Mouse (Mus musculus) limb, embryonic 14.5 days (tissue): Measurements from ENCODE around the gene Tsg101. TPM values are rescaled to one million over a fixed set of nuclear protein-coding genes. Genes with fewer than 3 reads are reported as not detected.

Source experiments
- ATAC-seq: fragments of 200-750 bp; cut with Nextera tagmentation; 2 replicates; pipeline ENCODE4 v1.8.0; 2017; ENCODE audit warnings: low read depth, moderate number of reproducible peaks, moderate TSS enrichment; ENCODE audit not compliant: low FRiP score
- DNase-seq: peaks from one replicate; pipeline ENCODE4 v3.0.0-alpha.2; 2015; ENCODE audit warnings: low spot score
- H3K27ac ChIP-seq: fragments of 300-500 bp; sonication (generic); replicated peaks from 2 replicates; pipeline ENCODE4 v1.5.1; 2014; ENCODE audit warnings: low read depth, mild to moderate bottlenecking, low read length, moderate library complexity, mixed read lengths
- H3K27me3 ChIP-seq: fragments of 300-500 bp; sonication (generic); 2 replicates; pipeline ENCODE4 v1.6.1; 2014; ENCODE audit warnings: low read length, mixed read lengths; ENCODE audit not compliant: control insufficient read depth, insufficient read depth
- H3K36me3 ChIP-seq: fragments of 300-500 bp; sonication (generic); 2 replicates; pipeline ENCODE4 v1.6.1; 2014; ENCODE audit warnings: mild to moderate bottlenecking, low read length, moderate library complexity, mixed read lengths; ENCODE audit not compliant: control insufficient read depth, insufficient read depth
- H3K4me1 ChIP-seq: fragments of 300-500 bp; sonication (generic); 2 replicates; pipeline ENCODE4 v1.6.1; 2014; ENCODE audit warnings: antibody characterized with exemption, low read length, mixed read lengths; ENCODE audit not compliant: control insufficient read depth, insufficient read depth
- H3K4me2 ChIP-seq: fragments of 300-500 bp; sonication (generic); replicated peaks from 2 replicates; pipeline ENCODE4 v1.6.1; 2014; ENCODE audit warnings: low read depth, mild to moderate bottlenecking, low read length, moderate library complexity; ENCODE audit not compliant: severe bottlenecking
- H3K4me3 ChIP-seq: fragments of 300-500 bp; sonication (generic); replicated peaks from 2 replicates; pipeline ENCODE4 v1.5.1; 2014; ENCODE audit warnings: low read length
- H3K9ac ChIP-seq: fragments of 300-500 bp; sonication (generic); 2 replicates; pipeline ENCODE4 v1.6.1; 2014; ENCODE audit warnings: mild to moderate bottlenecking, low read depth, low read length, moderate library complexity; ENCODE audit not compliant: severe bottlenecking
- H3K9me3 ChIP-seq: fragments of 300-500 bp; sonication (generic); 2 replicates; pipeline ENCODE4 v1.6.1; 2016; ENCODE audit warnings: low read length; ENCODE audit not compliant: control insufficient read depth
- POLR2A ChIP-seq: fragments of 200-500 bp; IDR thresholded peaks from 2 replicates; pipeline ENCODE4 v1.8.0; 2012; ENCODE audit warnings: inconsistent platforms, mild to moderate bottlenecking, moderate library complexity, borderline replicate concordance; ENCODE audit not compliant: insufficient read depth, insufficient read length; ENCODE audit errors: extremely low read depth
- whole genome bisulfite sequencing: fragments of 180-500 bp; shearing (Covaris S2); extraction: QIAGEN DNeasy Blood & Tissue Kit; methylation state at CpG from one replicate; pipeline ENCODE4 v1.1.7; 2014; 5-methylcytosine and 5-hydroxymethylcytosine counted together
- polyA plus RNA-seq, 2 experiments: library from polyadenylated mRNA; depleted of rRNA in 1 of 2; stranded (reverse) in 1 of 2; unstranded in 1 of 2; fragments of >200 nt; fragmentation: Nextera tagmentation in 1 of 2; extraction: Ambion mirVana in 1 of 2; gene quantifications; 2 replicates each; pipeline versions ENCODE4 v1.2.1 to v1.2.3; 2012 to 2014

Gene Tsg101
- polyA plus RNA-seq, 2 experiments = 86.2 to 189 TPM

GRCm38 (mm10) chr7:46846486-46847244 is 73.1 kb downstream of the Tsg101 start:
- H3K4me2 ChIP-seq = peak overlapping the region; percentile 82
- TF ChIP-seq POLR2A = no peak
- DNase-seq = peak; percentile 78
- peaks cover 11% of the 10 kb centered on the region for H3K4me1 ChIP-seq
- peaks cover 42% of the 10 kb centered on the region for H3K36me3 ChIP-seq
- H3K4me3 ChIP-seq = peak overlapping the region; percentile 96
- H3K27ac ChIP-seq = peak overlapping the region; percentile 95
- H3K27me3 ChIP-seq = no peaks in the 10 kb centered on the region
- H3K9ac ChIP-seq = peak overlapping the region; percentile 96
- H3K9me3 ChIP-seq = no peaks in the 10 kb centered on the region
- WGBS = 2% methylated on average over 28 of the region's 28 CpGs
- peak; percentile 45; the same call in 1 of the 2 replicates for ATAC-seq

- Histone ChIP-seq H3K9ac (peak overlapping the region; percentile 96), H3K27ac (peak overlapping the region; percentile 95), H3K9me3 (no peaks in the 10 kb centered on the region), H3K36me3 (peaks cover 36% of the 10 kb centered on the region), H3K27me3 (no peaks in the 10 kb centered on the region), H3K4me3 (peak overlapping the region; percentile 96), H3K4me1 (peaks cover 11% of the 10 kb centered on the region), H3K4me2 (peak overlapping the region; percentile 82)
- under 1% methylated on average over 36 of the region's 36 CpGs for WGBS
- DNase-seq (peak; percentile 41), ATAC-seq (peak; percentile 43; the same call in 1 of the 2 replicates)
- no peak for TF ChIP-seq POLR2A
Observed at GRCm38 (mm10) chr7:46845978-46846485, 73.7 kb downstream of the Tsg101 start.

GRCm38 (mm10) chr7:46845211-46845977 is 74.4 kb downstream of the Tsg101 start:
- H3K4me3 ChIP-seq = peak overlapping the region; percentile 96
- H3K27ac ChIP-seq = peak overlapping the region; percentile 95
- H3K36me3 ChIP-seq = peaks cover 30% of the 10 kb centered on the region
- ATAC-seq (peak; percentile 96), DNase-seq (peak; percentile 93)
- no peaks in the 10 kb centered on the region for H3K9me3 ChIP-seq
- peak; percentile 97 for TF ChIP-seq POLR2A
- under 1% methylated on average over 50 of the region's 51 CpGs for WGBS
- H3K4me2 ChIP-seq = peak overlapping the region; percentile 82
- no peaks in the 10 kb centered on the region for H3K27me3 ChIP-seq
- H3K9ac ChIP-seq = peak overlapping the region; percentile 96
- H3K4me1 ChIP-seq = peaks cover 11% of the 10 kb centered on the region

GRCm38 (mm10) chr7:46843576-46843975 is 76.2 kb downstream of the Tsg101 start:
- Histone ChIP-seq H3K4me1 (peaks cover 25% of the 10 kb centered on the region), H3K4me2 (no peak overlapping the region), H3K36me3 (peaks cover 12% of the 10 kb centered on the region), H3K9ac (no peak overlapping the region), H3K9me3 (no peaks in the 10 kb centered on the region), H3K27me3 (no peaks in the 10 kb centered on the region), H3K27ac (no peak overlapping the region), H3K4me3 (no peak overlapping the region)
- 93% methylated on average over 4 of the region's 4 CpGs for WGBS
- ATAC-seq (no peak), DNase-seq (no peak)
- no peak for TF ChIP-seq POLR2A

GRCm38 (mm10) chr7:46842278-46842677 is 77.5 kb downstream of the Tsg101 start:
- Histone ChIP-seq H3K9me3 (no peaks in the 10 kb centered on the region), H3K36me3 (no peaks in the 10 kb centered on the region), H3K9ac (no peak overlapping the region), H3K27me3 (no peaks in the 10 kb centered on the region), H3K27ac (no peak overlapping the region), H3K4me1 (peaks cover 33% of the 10 kb centered on the region), H3K4me3 (no peak overlapping the region), H3K4me2 (no peak overlapping the region)
- WGBS = 15% methylated on average over 3 of the region's 5 CpGs
- no peak for TF ChIP-seq POLR2A
- DNase-seq (no peak), ATAC-seq (no peak)
